Mouse (Mus musculus): ENCODE results near the gene Chn2. TPM values are rescaled to one million over a fixed set of nuclear protein-coding genes. Genes with fewer than 3 reads are reported as not detected.

The Chn2 gene
- polyA plus RNA-seq, 1 experiment from 2014 or later = 42.0 TPM

GRCm38 (mm10) chr6:54286813-54287212 is 247.5 kb downstream of the Chn2 start:
- Histone ChIP-seq H3K4me3 (replicated peaks; ENCODE audit: low read length) (no peak overlapping the region), H3K27ac (ENCODE audit: low read length) (no peak overlapping the region), H3K4me2 (ENCODE audit: low read length) (no peak overlapping the region), H3K4me1 (replicated peaks; ENCODE audit: control insufficient read depth, insufficient read depth, low read length) (no peaks in the 10 kb centered on the region), H3K9ac (replicated peaks; ENCODE audit: low read depth, low read length) (no peak overlapping the region), H3K27me3 (replicated peaks; ENCODE audit: control insufficient read depth, insufficient read depth, low read length) (no peaks in the 10 kb centered on the region), H3K36me3 (ENCODE audit: control insufficient read depth, insufficient read depth) (no peaks in the 10 kb centered on the region), H3K9me3 (ENCODE audit: control insufficient read depth, low read length) (no peaks in the 10 kb centered on the region)
- WGBS = 75% methylated on average over 5 of the region's 5 CpGs
- ATAC-seq = no peak

- no peak for ATAC-seq
- 84% methylated on average over 10 of the region's 10 CpGs for WGBS
Observed at GRCm38 (mm10) chr6:54289774-54290500, 250.6 kb downstream of the Chn2 start.

GRCm38 (mm10) chr6:54297231-54297630 is 257.9 kb downstream of the Chn2 start:
- H3K27me3 ChIP-seq (replicated peaks; ENCODE audit: control insufficient read depth, insufficient read depth, low read length) = no peaks in the 10 kb centered on the region
- ATAC-seq = no peak
- peaks cover 9% of the 10 kb centered on the region for H3K36me3 ChIP-seq (ENCODE audit: control insufficient read depth, insufficient read depth)
- H3K9me3 ChIP-seq (ENCODE audit: control insufficient read depth, low read length) = no peaks in the 10 kb centered on the region
- H3K4me3 ChIP-seq (replicated peaks; ENCODE audit: low read length) = no peak overlapping the region
- H3K4me2 ChIP-seq (ENCODE audit: low read length) = no peak overlapping the region
- no peak overlapping the region for H3K27ac ChIP-seq (ENCODE audit: low read length)
- 80% methylated on average over 2 of the region's 2 CpGs for WGBS
- H3K9ac ChIP-seq (replicated peaks; ENCODE audit: low read depth, low read length) = no peak overlapping the region
- no peaks in the 10 kb centered on the region for H3K4me1 ChIP-seq (replicated peaks; ENCODE audit: control insufficient read depth, insufficient read depth, low read length)

More at GRCm38 (mm10) chr6:54289774-54290500, 250.6 kb downstream of the Chn2 start:
- Histone ChIP-seq H3K27me3 (replicated peaks; ENCODE audit: control insufficient read depth, insufficient read depth, low read length) (no peaks in the 10 kb centered on the region), H3K4me3 (replicated peaks; ENCODE audit: low read length) (no peak overlapping the region), H3K27ac (ENCODE audit: low read length) (no peak overlapping the region), H3K36me3 (ENCODE audit: control insufficient read depth, insufficient read depth) (peaks cover 4% of the 10 kb centered on the region; the same call in 1 of the 2 replicates), H3K9ac (replicated peaks; ENCODE audit: low read depth, low read length) (no peak overlapping the region), H3K9me3 (ENCODE audit: control insufficient read depth, low read length) (no peaks in the 10 kb centered on the region), H3K4me1 (replicated peaks; ENCODE audit: control insufficient read depth, insufficient read depth, low read length) (no peaks in the 10 kb centered on the region), H3K4me2 (ENCODE audit: low read length) (no peak overlapping the region)

- Histone ChIP-seq H3K36me3 (ENCODE audit: control insufficient read depth, insufficient read depth) (peaks cover 4% of the 10 kb centered on the region; the same call in 1 of the 2 replicates), H3K4me3 (replicated peaks; ENCODE audit: low read length) (no peak overlapping the region), H3K4me2 (ENCODE audit: low read length) (no peak overlapping the region), H3K9me3 (ENCODE audit: control insufficient read depth, low read length) (no peaks in the 10 kb centered on the region), H3K27ac (ENCODE audit: low read length) (no peak overlapping the region), H3K4me1 (replicated peaks; ENCODE audit: control insufficient read depth, insufficient read depth, low read length) (no peaks in the 10 kb centered on the region), H3K27me3 (replicated peaks; ENCODE audit: control insufficient read depth, insufficient read depth, low read length) (no peaks in the 10 kb centered on the region), H3K9ac (replicated peaks; ENCODE audit: low read depth, low read length) (no peak overlapping the region)
- no peak for ATAC-seq
- 84% methylated on average over 2 of the region's 2 CpGs for WGBS
Observed at GRCm38 (mm10) chr6:54299417-54299816, 260.1 kb downstream of the Chn2 start.

- ATAC-seq = no peak
- no peak overlapping the region for H3K27ac ChIP-seq (ENCODE audit: low read length)
- no peaks in the 10 kb centered on the region for H3K4me1 ChIP-seq (replicated peaks; ENCODE audit: control insufficient read depth, insufficient read depth, low read length)
- H3K9ac ChIP-seq (replicated peaks; ENCODE audit: low read depth, low read length) = no peak overlapping the region
- H3K4me2 ChIP-seq (ENCODE audit: low read length) = no peak overlapping the region
- no peak overlapping the region for H3K4me3 ChIP-seq (replicated peaks; ENCODE audit: low read length)
- 81% methylated on average over 1 of the region's 1 CpGs for WGBS
- H3K9me3 ChIP-seq (ENCODE audit: control insufficient read depth, low read length) = no peaks in the 10 kb centered on the region
- H3K36me3 ChIP-seq (ENCODE audit: control insufficient read depth, insufficient read depth) = no peaks in the 10 kb centered on the region; the same call in 1 of the 2 replicates
- H3K27me3 ChIP-seq (replicated peaks; ENCODE audit: control insufficient read depth, insufficient read depth, low read length) = no peaks in the 10 kb centered on the region
Observed at GRCm38 (mm10) chr6:54305777-54306176, 266.4 kb downstream of the Chn2 start.

GRCm38 (mm10) chr6:54313071-54313470 is 273.7 kb downstream of the Chn2 start:
- no peaks in the 10 kb centered on the region for H3K4me1 ChIP-seq (replicated peaks; ENCODE audit: control insufficient read depth, insufficient read depth, low read length)
- H3K27me3 ChIP-seq (replicated peaks; ENCODE audit: control insufficient read depth, insufficient read depth, low read length) = no peaks in the 10 kb centered on the region
- no peaks in the 10 kb centered on the region for H3K36me3 ChIP-seq (ENCODE audit: control insufficient read depth, insufficient read depth)
- H3K9ac ChIP-seq (replicated peaks; ENCODE audit: low read depth, low read length) = no peak overlapping the region
- 80% methylated on average over 2 of the region's 2 CpGs for WGBS
- H3K9me3 ChIP-seq (ENCODE audit: control insufficient read depth, low read length) = no peaks in the 10 kb centered on the region
- H3K4me3 ChIP-seq (replicated peaks; ENCODE audit: low read length) = no peak overlapping the region
- ATAC-seq = peak; percentile 15; the same call in 1 of the 2 replicates
- H3K27ac ChIP-seq (ENCODE audit: low read length) = no peak overlapping the region
- no peak overlapping the region for H3K4me2 ChIP-seq (ENCODE audit: low read length)

- no peak overlapping the region for H3K4me3 ChIP-seq (replicated peaks; ENCODE audit: low read length)
- no peak overlapping the region for H3K4me2 ChIP-seq (ENCODE audit: low read length)
- ATAC-seq = no peak
- H3K36me3 ChIP-seq (ENCODE audit: control insufficient read depth, insufficient read depth) = no peaks in the 10 kb centered on the region
- H3K4me1 ChIP-seq (replicated peaks; ENCODE audit: control insufficient read depth, insufficient read depth, low read length) = no peaks in the 10 kb centered on the region
- 92% methylated on average over 9 of the region's 9 CpGs for WGBS
- no peaks in the 10 kb centered on the region for H3K9me3 ChIP-seq (ENCODE audit: control insufficient read depth, low read length)
- H3K9ac ChIP-seq (replicated peaks; ENCODE audit: low read depth, low read length) = no peak overlapping the region
- no peak overlapping the region for H3K27ac ChIP-seq (ENCODE audit: low read length)
- H3K27me3 ChIP-seq (replicated peaks; ENCODE audit: control insufficient read depth, insufficient read depth, low read length) = no peaks in the 10 kb centered on the region
Observed at GRCm38 (mm10) chr6:54318618-54319017, 279.3 kb downstream of the Chn2 start.

- no peaks in the 10 kb centered on the region for H3K27me3 ChIP-seq (replicated peaks; ENCODE audit: control insufficient read depth, insufficient read depth, low read length)
- H3K36me3 ChIP-seq (ENCODE audit: control insufficient read depth, insufficient read depth) = no peaks in the 10 kb centered on the region
- no peak overlapping the region for H3K9ac ChIP-seq (replicated peaks; ENCODE audit: low read depth, low read length)
- no peak for ATAC-seq
- no peaks in the 10 kb centered on the region for H3K4me1 ChIP-seq (replicated peaks; ENCODE audit: control insufficient read depth, insufficient read depth, low read length)
- H3K4me3 ChIP-seq (replicated peaks; ENCODE audit: low read length) = no peak overlapping the region
- WGBS = 74% methylated on average over 3 of the region's 3 CpGs
- H3K4me2 ChIP-seq (ENCODE audit: low read length) = no peak overlapping the region
- H3K9me3 ChIP-seq (ENCODE audit: control insufficient read depth, low read length) = no peaks in the 10 kb centered on the region
- no peak overlapping the region for H3K27ac ChIP-seq (ENCODE audit: low read length)
Observed at GRCm38 (mm10) chr6:54319198-54319597, 279.8 kb downstream of the Chn2 start.

- WGBS = 85% methylated on average over 1 of the region's 1 CpGs
- Histone ChIP-seq H3K9ac (replicated peaks; ENCODE audit: low read depth, low read length) (no peak overlapping the region), H3K9me3 (ENCODE audit: control insufficient read depth, low read length) (no peaks in the 10 kb centered on the region), H3K36me3 (ENCODE audit: control insufficient read depth, insufficient read depth) (no peaks in the 10 kb centered on the region), H3K27me3 (replicated peaks; ENCODE audit: control insufficient read depth, insufficient read depth, low read length) (no peaks in the 10 kb centered on the region), H3K4me1 (replicated peaks; ENCODE audit: control insufficient read depth, insufficient read depth, low read length) (no peaks in the 10 kb centered on the region), H3K4me2 (ENCODE audit: low read length) (no peak overlapping the region), H3K27ac (ENCODE audit: low read length) (no peak overlapping the region), H3K4me3 (replicated peaks; ENCODE audit: low read length) (no peak overlapping the region)
- no peak for ATAC-seq
Observed at GRCm38 (mm10) chr6:54320236-54320635, 280.9 kb downstream of the Chn2 start.
